In the genomic region with DNA sequence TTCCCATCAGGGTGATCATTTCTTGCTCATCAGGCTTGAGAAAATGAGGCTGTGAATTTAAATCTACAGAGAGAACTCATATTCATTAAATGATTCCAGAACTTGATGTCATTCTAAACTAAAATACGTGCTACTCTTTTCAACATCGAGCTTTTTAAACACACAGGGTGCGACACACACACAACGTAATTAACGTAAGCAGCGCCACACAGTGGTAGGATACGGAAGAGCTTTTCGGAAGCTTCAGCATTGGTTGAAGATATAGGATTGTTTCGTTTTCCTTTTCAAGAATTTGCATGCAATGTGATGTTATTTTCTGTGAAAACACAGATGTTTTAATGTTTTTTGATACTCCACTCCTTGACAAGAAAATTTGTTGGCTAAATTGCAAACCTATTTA, we compare ENCODE assay signal across 8 mouse cellular contexts.
DNase-seq lines count a peak whose midpoint lies in the region; ATAC-seq lines count a peak whose summit lies in the region.

No protein-coding gene starts in this region.

- no peaks in the 10 kb centered on the region for H3K36me3 ChIP-seq in heart, embryonic 12.5 days
- H3K36me3 ChIP-seq in hindbrain, embryonic 11.5 days (ENCODE audit: control insufficient read depth, insufficient read depth, low read length), result no peaks in the 10 kb centered on the region

- H3K4me1 ChIP-seq in heart, embryonic 12.5 days (replicated peaks), result no peaks in the 10 kb centered on the region
- H3K4me1 ChIP-seq in hindbrain, embryonic 11.5 days (replicated peaks; ENCODE audit: control insufficient read depth, insufficient read depth, low read length), result no peaks in the 10 kb centered on the region

- peak; percentile 15 to 62 for DNase-seq in heart, adult 18-20 months
- DNase-seq in adrenal gland, adult 18-20 months (ENCODE audit: low spot score in 2 of 2), result peak; percentile 5 to 37
- DNase-seq in embryo, embryonic 9.5 days (ENCODE audit: extremely low spot score), result peak; percentile 51
- DNase-seq in hindbrain, embryonic 11.5 days (ENCODE audit: low spot score), result peak; percentile 85
- peak; percentile 71 to 74 for DNase-seq in layer of hippocampus, postnatal 10 days (ENCODE audit: low spot score in 2 of 2)
- peak; percentile 31 for DNase-seq in right cerebral cortex, postnatal 25 days

- no peaks in the 10 kb centered on the region for H3K27me3 ChIP-seq in heart, embryonic 12.5 days (replicated peaks)
- no peaks in the 10 kb centered on the region for H3K27me3 ChIP-seq in hindbrain, embryonic 11.5 days (ENCODE audit: control insufficient read depth, insufficient read depth, low read length)

- H3K4me2 ChIP-seq in heart, embryonic 12.5 days, result no peak overlapping the region
- no peak overlapping the region for H3K4me2 ChIP-seq in hindbrain, embryonic 11.5 days (replicated peaks; ENCODE audit: low read depth, low read length)

- 9% methylated on average over 9 of the region's 9 CpGs for WGBS in heart, embryonic 12.5 days
- WGBS in hindbrain, embryonic 11.5 days, result 10% methylated on average over 9 of the region's 9 CpGs

- no peak for ATAC-seq in heart, embryonic 12.5 days (ENCODE audit: insufficient number of reproducible peaks, low FRiP score)
- ATAC-seq in hindbrain, embryonic 11.5 days (ENCODE audit: low FRiP score), result peak; percentile 80; the same call in 1 of the 2 replicates
- peak; percentile 99 for ATAC-seq in megakaryocyte progenitor cell, adult 5-6 weeks (replicated peaks; ENCODE audit: poor library complexity)

- no peak overlapping the region for H3K27ac ChIP-seq in heart, embryonic 12.5 days (ENCODE audit: poor library complexity, severe bottlenecking)
- no peak overlapping the region for H3K27ac ChIP-seq in hindbrain, embryonic 11.5 days (ENCODE audit: low read depth, low read length)

- H3K9ac ChIP-seq in heart, embryonic 12.5 days, result no peak overlapping the region
- no peak overlapping the region for H3K9ac ChIP-seq in hindbrain, embryonic 11.5 days (ENCODE audit: low read depth, low read length)

- no peaks in the 10 kb centered on the region for H3K9me3 ChIP-seq in heart, embryonic 12.5 days (replicated peaks)
- no peaks in the 10 kb centered on the region for H3K9me3 ChIP-seq in hindbrain, embryonic 11.5 days (ENCODE audit: control insufficient read depth, low read length)

- H3K4me3 ChIP-seq in heart, embryonic 12.5 days, result no peak overlapping the region
- H3K4me3 ChIP-seq in hindbrain, embryonic 11.5 days (ENCODE audit: low read depth, low read length), result no peak overlapping the region

Comparison
In these comparisons a context has a peak if more than half of its experiments do, and no peak if none do; other contexts are left out.
1. DNase-seq: peak in every context shown above with its lines; median percentile 85 in hindbrain, embryonic 11.5 days; 72 in layer of hippocampus, postnatal 10 days; 51 in embryo, embryonic 9.5 days; 38 in heart, adult 18-20 months; 31 in right cerebral cortex, postnatal 25 days; 21 in adrenal gland, adult 18-20 months.